22 mouse cellular contexts compared by ENCODE assay signal in genomic region chr11:23303126-23303525, GRCm38 (mm10). TPM values are rescaled to one million over a fixed set of nuclear protein-coding genes. Genes with fewer than 3 reads are reported as not detected.
DNase-seq lines count a peak whose midpoint lies in the region; ATAC-seq lines count a peak whose summit lies in the region.
"Had no signal": no experiment of that assay in that cellular context is flagged by ENCODE, and none has a peak within 500 bp of the region (broad histone marks: within the 10 kb centered on the region; RNA-seq: fewer than 3 reads in every experiment).

No protein-coding gene starts in this region.

- H3K9ac ChIP-seq in midbrain, embryonic 11.5 days (ENCODE audit: low read length), result no peak overlapping the region
- no peak overlapping the region for H3K9ac ChIP-seq in midbrain, embryonic 14.5 days (replicated peaks; ENCODE audit: low read length)
- H3K9ac ChIP-seq: embryonic facial prominence, embryonic 13.5 days; embryonic facial prominence, embryonic 15.5 days; forebrain, embryonic 12.5 days had no signal

- H3K4me2 ChIP-seq in midbrain, embryonic 11.5 days, result no peak overlapping the region
- no peak overlapping the region for H3K4me2 ChIP-seq in midbrain, embryonic 14.5 days (ENCODE audit: low read length)
- H3K4me2 ChIP-seq: embryonic facial prominence, embryonic 13.5 days; embryonic facial prominence, embryonic 15.5 days; forebrain, embryonic 12.5 days had no signal

- ATAC-seq in midbrain, embryonic 11.5 days (ENCODE audit: low FRiP score), result no peak
- ATAC-seq in midbrain, embryonic 14.5 days (ENCODE audit: low FRiP score, low TSS enrichment), result no peak
- ATAC-seq: forebrain, embryonic 14.5 days had no signal

- no peaks in the 10 kb centered on the region for H3K27me3 ChIP-seq in midbrain, embryonic 11.5 days (ENCODE audit: control insufficient read depth, insufficient read depth, low read length)
- H3K27me3 ChIP-seq in midbrain, embryonic 14.5 days (ENCODE audit: control insufficient read depth, insufficient read depth, low read length), result no peaks in the 10 kb centered on the region
- H3K27me3 ChIP-seq: embryonic facial prominence, embryonic 13.5 days; embryonic facial prominence, embryonic 15.5 days; forebrain, embryonic 12.5 days had no signal

- no peak overlapping the region for H3K27ac ChIP-seq in midbrain, embryonic 11.5 days (ENCODE audit: low read depth, low read length)
- H3K27ac ChIP-seq in midbrain, embryonic 14.5 days (replicated peaks; ENCODE audit: low read depth, low read length), result no peak overlapping the region
- H3K27ac ChIP-seq: embryonic facial prominence, embryonic 13.5 days; embryonic facial prominence, embryonic 15.5 days; forebrain, embryonic 10.5 days; forebrain, embryonic 12.5 days had no signal

- WGBS in midbrain, embryonic 11.5 days, result 62% methylated on average over 1 of the region's 1 CpGs
- 78% methylated on average over 1 of the region's 1 CpGs for WGBS in midbrain, embryonic 14.5 days

- no peaks in the 10 kb centered on the region for H3K9me3 ChIP-seq in midbrain, embryonic 11.5 days (ENCODE audit: control insufficient read depth, low read length)
- no peaks in the 10 kb centered on the region for H3K9me3 ChIP-seq in midbrain, embryonic 14.5 days (ENCODE audit: control insufficient read depth, low read length)
- H3K9me3 ChIP-seq: embryonic facial prominence, embryonic 13.5 days; embryonic facial prominence, embryonic 15.5 days; forebrain, embryonic 10.5 days; forebrain, embryonic 12.5 days had no signal

- no peaks in the 10 kb centered on the region; the same call in none of the 2 replicates for H3K4me1 ChIP-seq in midbrain, embryonic 11.5 days (ENCODE audit: control insufficient read depth, insufficient read depth, low read length)
- H3K4me1 ChIP-seq in midbrain, embryonic 14.5 days (ENCODE audit: control insufficient read depth, insufficient read depth, low read length), result no peaks in the 10 kb centered on the region
- H3K4me1 ChIP-seq: embryonic facial prominence, embryonic 15.5 days had no signal

- no peak overlapping the region for H3K4me3 ChIP-seq in midbrain, embryonic 11.5 days (ENCODE audit: low read depth, low read length)
- no peak overlapping the region for H3K4me3 ChIP-seq in midbrain, embryonic 14.5 days (replicated peaks; ENCODE audit: low read depth, low read length)
- H3K4me3 ChIP-seq: embryonic facial prominence, embryonic 13.5 days; embryonic facial prominence, embryonic 15.5 days; erythroblast, embryonic 14.5 days; forebrain, embryonic 10.5 days; forebrain, embryonic 12.5 days had no signal

- peak; percentile 22 to 28 for DNase-seq in kidney, adult 8-10 months
- no peak for DNase-seq in kidney, postnatal 25 days
- peak; percentile 13 to 35 for DNase-seq in kidney, postnatal 36 days
- no peak for DNase-seq in kidney, postnatal 10 days
- peak; percentile 45 for DNase-seq in midbrain, embryonic 11.5 days (ENCODE audit: low spot score, missing footprints)
- no peak for DNase-seq in midbrain, embryonic 14.5 days
- DNase-seq: adrenal gland, adult 2 months; adrenal gland, postnatal 10 days; adrenal gland, postnatal 25 days; cerebellum, adult 11 months; cerebellum, adult 18-20 months; cerebellum, adult 8-10 months; cerebellum, adult 9-11 months; cerebellum, postnatal 14 days; cerebellum, postnatal 36 days; embryo, embryonic 11 days had no signal

- H3K36me3 ChIP-seq in midbrain, embryonic 11.5 days (ENCODE audit: control insufficient read depth, insufficient read depth, low read length), result no peaks in the 10 kb centered on the region; the same call in 1 of the 2 replicates
- peaks cover 2% of the 10 kb centered on the region; the same call in 1 of the 2 replicates for H3K36me3 ChIP-seq in midbrain, embryonic 14.5 days (ENCODE audit: control insufficient read depth, insufficient read depth, low read length)

RNA-seq across cellular contexts. Expression of gene Usp34, which starts 3.6 kb away (rescaled TPM):
- 31.7 and 34.3 TPM in 2 replicates for polyA plus RNA-seq in midbrain, embryonic 11.5 days (2014; fragmentation: Nextera tagmentation; extraction: Ambion mirVana)
- 57.8 and 59.8 TPM in 2 replicates for polyA plus RNA-seq in midbrain, embryonic 14.5 days (2014; fragmentation: Nextera tagmentation; extraction: Ambion mirVana)

RNA-seq across cellular contexts. Expression of gene Xpo1, which starts 47.3 kb away (rescaled TPM):
- polyA plus RNA-seq in midbrain, embryonic 11.5 days (2014; fragmentation: Nextera tagmentation; extraction: Ambion mirVana), result 171 and 184 TPM in 2 replicates
- polyA plus RNA-seq in midbrain, embryonic 14.5 days (2014; fragmentation: Nextera tagmentation; extraction: Ambion mirVana), result 69.0 and 110 TPM in 2 replicates

Comparison
In these comparisons a context has a peak if more than half of its experiments do, and no peak if none do; other contexts are left out.
1. DNase-seq: peak in kidney, adult 8-10 months (2 of 2), kidney, postnatal 36 days (2 of 2) and midbrain, embryonic 11.5 days (single experiment); none in kidney, postnatal 25 days (0 of 2), kidney, postnatal 10 days (single experiment) and midbrain, embryonic 14.5 days (single experiment).